Mouse (Mus musculus): ENCODE results near the gene Scn8a.

- TF ChIP-seq POLR2A (IDR thresholded peaks at IDR 0.05; ENCODE audit: control insufficient read depth, extremely low read depth, insufficient read depth, low read length, poor library complexity) (no peak), CTCF (IDR thresholded peaks at IDR 0.05; ENCODE audit: borderline replicate concordance, control insufficient read depth, extremely low read depth, insufficient read depth, low read length, poor library complexity) (no peak)
These were observed 22.3 kb downstream of the Scn8a start for GRCm38 (mm10) chr15:100891962-100892361.
